Mouse (Mus musculus): Measurements from ENCODE around the gene Hnrnpul1. TPM values are rescaled to one million over a fixed set of nuclear protein-coding genes. Genes with fewer than 3 reads are reported as not detected.

The Hnrnpul1 gene
- 110 and 144 TPM in 2 replicates for total RNA-seq (2014; rRNA removed)
- polyA plus RNA-seq (2015; fragmentation: Nextera tagmentation; extraction: Ambion mirVana), result 47.3 and 47.9 TPM in 2 replicates

DNA sequence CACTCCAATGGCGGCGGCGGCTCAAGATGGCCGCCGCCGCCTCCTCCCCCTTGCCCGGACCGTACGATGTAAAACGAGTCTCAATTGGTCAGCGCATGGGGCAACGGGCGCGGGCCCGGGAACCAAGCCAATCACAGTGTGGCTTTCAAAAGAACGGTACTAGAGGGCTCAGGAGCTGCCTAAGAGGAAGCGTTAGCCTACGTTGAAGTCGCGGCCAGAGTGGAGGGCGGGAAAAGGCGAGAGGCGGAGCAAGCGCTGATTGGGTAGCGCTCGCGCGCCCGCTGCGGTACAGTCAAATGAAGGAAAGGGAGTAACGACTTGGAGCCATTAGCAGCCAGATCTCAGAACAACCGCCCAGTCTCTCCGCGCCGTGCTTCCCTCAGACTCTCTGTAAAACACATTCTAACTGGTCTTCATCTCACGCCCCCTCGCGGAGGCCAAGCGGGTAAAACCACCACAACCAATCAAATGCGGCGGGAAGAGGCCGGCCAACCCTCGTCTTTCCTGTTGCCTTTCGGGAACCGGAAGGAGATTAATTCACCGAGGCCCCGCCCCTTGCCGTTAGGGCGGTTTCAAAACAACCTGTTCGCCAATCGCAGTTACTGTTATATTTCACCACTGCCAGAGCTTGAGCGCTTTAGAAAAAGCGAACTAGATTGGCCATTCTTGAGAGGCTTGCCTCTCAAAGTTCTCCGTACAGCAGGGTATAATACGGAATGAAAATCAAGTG lies at the start of gene Hnrnpul1:
TSS of gene Hnrnpul1 (minus strand) at position 20 of the 730 bp plus-strand sequence.
- 1% methylated on average over 54 of the region's 55 CpGs for WGBS
- DNase-seq, result peak; percentile 100
- peak within 1 kb of the TSS; percentile 99 for H3K9ac ChIP-seq
- TF ChIP-seq CTCF (IDR thresholded peaks at IDR 0.05; ENCODE audit: low read depth), result peak; percentile 67
- no peaks in the 10 kb centered on the region for H3K9me3 ChIP-seq (ENCODE audit: low read length)
- H3K4me2 ChIP-seq (ENCODE audit: low read depth), result peak within 1 kb of the TSS; percentile 90
- peak; percentile 94 for ATAC-seq
- H3K4me1 ChIP-seq (ENCODE audit: insufficient read depth), result peaks cover 15% of the 10 kb centered on the region
- H3K27me3 ChIP-seq (ENCODE audit: insufficient read depth, low read length), result no peaks in the 10 kb centered on the region
- H3K4me3 ChIP-seq (ENCODE audit: low read depth, low read length), result peak within 1 kb of the TSS; percentile 99
- peak within 1 kb of the TSS; percentile 99 for H3K27ac ChIP-seq (ENCODE audit: low read depth, low read length)
- peaks cover 18% of the 10 kb centered on the region for H3K36me3 ChIP-seq (ENCODE audit: insufficient read depth)

DNA sequence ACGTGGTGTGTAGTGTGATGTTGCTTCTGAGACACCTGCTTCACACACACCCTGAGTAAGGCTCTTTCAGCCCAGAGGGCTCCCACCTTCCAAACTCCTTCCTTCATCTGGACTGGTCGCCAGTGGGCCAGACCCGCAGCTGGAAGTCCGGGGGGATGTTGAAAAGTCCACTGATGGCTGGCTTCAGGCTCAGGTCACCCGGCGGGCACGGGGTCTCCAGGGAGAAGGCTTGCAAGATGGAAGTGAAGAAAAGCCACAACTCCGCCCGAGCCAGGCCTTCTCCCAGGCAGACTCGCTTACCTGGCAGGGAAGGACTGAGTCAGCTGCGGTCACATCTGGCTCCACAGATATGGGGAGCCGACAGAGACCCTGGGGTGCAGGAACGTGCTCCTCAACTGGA lies 48.9 kb upstream of the Hnrnpul1 start:
- no peak for DNase-seq
- no peaks in the 10 kb centered on the region for H3K27me3 ChIP-seq (ENCODE audit: insufficient read depth, low read length)
- no peak overlapping the region for H3K4me3 ChIP-seq (ENCODE audit: low read depth, low read length)
- WGBS, result 80% methylated on average over 13 of the region's 13 CpGs
- no peak overlapping the region for H3K9ac ChIP-seq
- no peak for ATAC-seq
- no peak for TF ChIP-seq CTCF (IDR thresholded peaks at IDR 0.05; ENCODE audit: low read depth)
- H3K9me3 ChIP-seq (ENCODE audit: low read length), result no peaks in the 10 kb centered on the region
- peaks cover 3% of the 10 kb centered on the region; the same call in 1 of the 2 replicates for H3K4me1 ChIP-seq (ENCODE audit: insufficient read depth)
- no peak overlapping the region for H3K4me2 ChIP-seq (ENCODE audit: low read depth)
- no peak overlapping the region for H3K27ac ChIP-seq (ENCODE audit: low read depth, low read length)
- H3K36me3 ChIP-seq (ENCODE audit: insufficient read depth), result no peaks in the 10 kb centered on the region

DNA sequence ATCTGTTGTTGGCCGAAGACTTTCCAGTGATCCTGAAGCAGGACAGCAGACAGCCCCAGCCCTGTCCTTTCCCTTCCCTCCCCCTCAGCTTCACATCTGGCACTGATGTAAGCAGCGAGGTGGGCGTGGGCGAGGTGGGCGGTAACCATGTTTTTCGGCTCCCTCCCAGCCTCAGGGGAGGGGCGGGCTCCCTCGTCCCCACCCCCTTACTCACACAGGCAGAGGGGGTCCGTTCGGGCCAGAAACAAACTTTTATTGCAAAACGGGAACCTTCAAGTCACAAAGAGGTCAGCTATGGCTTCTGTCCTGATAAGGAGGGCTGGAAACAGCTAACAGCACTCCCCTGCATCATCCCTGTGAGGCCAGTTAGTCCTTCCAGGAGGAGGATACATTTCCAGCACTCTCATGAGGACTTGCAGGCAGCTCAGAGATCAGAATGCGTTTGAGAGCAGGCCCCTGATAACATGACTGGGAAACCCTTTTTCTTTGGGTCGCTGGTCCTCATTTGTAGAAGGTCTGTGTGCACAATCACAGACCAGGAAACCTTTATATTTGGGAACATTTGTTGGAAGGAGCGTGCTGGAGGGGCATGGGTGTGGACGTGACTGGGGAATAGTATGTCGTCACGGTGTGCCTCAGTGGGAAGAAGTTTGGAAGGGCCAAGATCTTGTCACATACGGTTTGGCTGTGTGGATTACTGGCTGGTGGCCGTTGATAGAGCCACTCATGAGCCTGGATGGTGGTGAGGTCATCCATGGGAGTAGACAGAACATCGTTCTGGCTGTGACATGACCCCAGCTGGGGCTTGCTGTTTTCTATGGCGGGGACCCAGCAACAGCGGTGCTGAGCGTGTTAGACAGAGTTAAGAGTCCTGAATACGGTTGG lies 47.9 kb upstream of the Hnrnpul1 start:
- ATAC-seq, result no peak
- TF ChIP-seq CTCF (IDR thresholded peaks at IDR 0.05; ENCODE audit: low read depth), result no peak
- 36% methylated on average over 24 of the region's 24 CpGs for WGBS
- Histone ChIP-seq H3K4me2 (ENCODE audit: low read depth) (no peak overlapping the region), H3K27me3 (ENCODE audit: insufficient read depth, low read length) (no peaks in the 10 kb centered on the region), H3K9ac (no peak overlapping the region), H3K36me3 (ENCODE audit: insufficient read depth) (no peaks in the 10 kb centered on the region), H3K4me3 (ENCODE audit: low read depth, low read length) (no peak overlapping the region), H3K4me1 (ENCODE audit: insufficient read depth) (peaks cover 3% of the 10 kb centered on the region; the same call in 1 of the 2 replicates), H3K9me3 (ENCODE audit: low read length) (no peaks in the 10 kb centered on the region), H3K27ac (ENCODE audit: low read depth, low read length) (no peak overlapping the region)
- DNase-seq, result no peak

DNA sequence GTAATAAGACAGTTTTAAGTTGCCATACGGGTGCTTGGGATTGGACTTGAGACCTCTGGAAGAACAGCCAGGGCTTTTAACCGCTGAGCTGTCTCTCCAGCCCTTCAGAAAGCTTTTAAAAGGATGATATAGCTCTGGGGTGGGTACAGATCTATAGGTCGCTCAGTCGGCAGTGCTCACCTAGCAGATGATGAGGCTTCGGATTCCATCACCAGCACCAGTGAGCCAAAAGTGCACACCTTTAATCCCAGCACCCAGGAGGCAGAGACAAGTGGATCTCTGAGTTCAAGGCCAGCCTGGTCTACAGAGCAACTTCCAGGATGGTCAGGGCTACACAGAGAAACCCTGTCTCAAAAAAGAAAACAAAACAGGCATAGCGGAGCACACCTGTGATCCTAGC lies 46.5 kb upstream of the Hnrnpul1 start:
- WGBS, result 91% methylated on average over 6 of the region's 6 CpGs
- H3K27me3 ChIP-seq (ENCODE audit: insufficient read depth, low read length), result no peaks in the 10 kb centered on the region
- no peak overlapping the region for H3K4me2 ChIP-seq (ENCODE audit: low read depth)
- H3K36me3 ChIP-seq (ENCODE audit: insufficient read depth), result no peaks in the 10 kb centered on the region
- no peak for DNase-seq
- H3K9ac ChIP-seq, result no peak overlapping the region
- no peak overlapping the region for H3K4me3 ChIP-seq (ENCODE audit: low read depth, low read length)
- peaks cover 3% of the 10 kb centered on the region; the same call in 1 of the 2 replicates for H3K4me1 ChIP-seq (ENCODE audit: insufficient read depth)
- ATAC-seq, result no peak
- no peak for TF ChIP-seq CTCF (IDR thresholded peaks at IDR 0.05; ENCODE audit: low read depth)
- H3K27ac ChIP-seq (ENCODE audit: low read depth, low read length), result no peak overlapping the region
- no peaks in the 10 kb centered on the region for H3K9me3 ChIP-seq (ENCODE audit: low read length)

DNA sequence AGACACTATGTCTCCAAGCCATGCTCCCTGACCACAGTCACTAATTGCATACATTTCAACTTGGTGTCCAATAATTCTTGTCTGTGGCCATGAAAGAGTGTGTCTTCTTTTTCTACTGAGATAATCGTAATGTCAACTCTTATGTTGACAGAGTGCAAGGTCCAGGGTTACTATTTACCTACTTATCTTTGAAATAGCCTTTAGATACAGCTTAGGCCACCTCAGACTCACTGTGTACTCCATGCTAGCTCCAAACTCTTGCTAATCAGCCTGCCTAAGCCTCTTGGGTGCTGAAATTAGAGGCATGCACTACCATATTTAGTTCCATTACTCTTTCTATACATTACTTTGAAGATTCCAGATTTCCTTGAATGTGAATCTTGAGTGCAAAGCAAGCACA lies 44.8 kb upstream of the Hnrnpul1 start:
- TF ChIP-seq CTCF (IDR thresholded peaks at IDR 0.05; ENCODE audit: low read depth), result no peak

DNA sequence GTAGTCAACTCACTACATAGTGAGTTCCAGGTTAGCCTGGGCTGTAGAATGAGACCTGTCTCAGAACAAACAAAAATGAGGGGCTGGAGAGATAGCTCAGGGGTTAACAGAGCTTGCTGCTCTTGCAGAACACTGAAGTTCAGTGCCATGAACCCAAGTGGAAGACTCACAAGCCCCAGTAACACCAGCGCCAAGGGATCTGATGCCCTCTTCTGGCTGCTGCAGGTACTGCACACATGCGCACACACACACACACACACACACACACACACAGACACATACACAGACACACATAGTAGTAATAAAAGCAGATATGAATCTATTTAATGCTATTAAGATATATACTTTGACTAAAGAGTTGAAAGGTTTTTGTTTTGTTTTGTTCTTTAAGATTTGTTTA lies 44.0 kb upstream of the Hnrnpul1 start:
- Histone ChIP-seq H3K9ac (no peak overlapping the region), H3K4me2 (ENCODE audit: low read depth) (no peak overlapping the region), H3K4me3 (ENCODE audit: low read depth, low read length) (no peak overlapping the region), H3K27ac (ENCODE audit: low read depth, low read length) (no peak overlapping the region), H3K9me3 (ENCODE audit: low read length) (no peaks in the 10 kb centered on the region), H3K4me1 (ENCODE audit: insufficient read depth) (no peaks in the 10 kb centered on the region), H3K36me3 (ENCODE audit: insufficient read depth) (no peaks in the 10 kb centered on the region), H3K27me3 (ENCODE audit: insufficient read depth, low read length) (no peaks in the 10 kb centered on the region)
- DNase-seq (no peak), ATAC-seq (no peak)
- no peak for TF ChIP-seq CTCF (IDR thresholded peaks at IDR 0.05; ENCODE audit: low read depth)
- 80% methylated on average over 2 of the region's 2 CpGs for WGBS

More for the DNA sequence above, 44.8 kb upstream of the Hnrnpul1 start:
- 86% methylated on average over 1 of the region's 1 CpGs for WGBS
- DNase-seq (no peak), ATAC-seq (no peak)
- Histone ChIP-seq H3K36me3 (ENCODE audit: insufficient read depth) (no peaks in the 10 kb centered on the region), H3K4me2 (ENCODE audit: low read depth) (no peak overlapping the region), H3K4me1 (ENCODE audit: insufficient read depth) (no peaks in the 10 kb centered on the region), H3K27ac (ENCODE audit: low read depth, low read length) (no peak overlapping the region), H3K9me3 (ENCODE audit: low read length) (no peaks in the 10 kb centered on the region), H3K27me3 (ENCODE audit: insufficient read depth, low read length) (no peaks in the 10 kb centered on the region), H3K9ac (no peak overlapping the region), H3K4me3 (ENCODE audit: low read depth, low read length) (no peak overlapping the region)

DNA sequence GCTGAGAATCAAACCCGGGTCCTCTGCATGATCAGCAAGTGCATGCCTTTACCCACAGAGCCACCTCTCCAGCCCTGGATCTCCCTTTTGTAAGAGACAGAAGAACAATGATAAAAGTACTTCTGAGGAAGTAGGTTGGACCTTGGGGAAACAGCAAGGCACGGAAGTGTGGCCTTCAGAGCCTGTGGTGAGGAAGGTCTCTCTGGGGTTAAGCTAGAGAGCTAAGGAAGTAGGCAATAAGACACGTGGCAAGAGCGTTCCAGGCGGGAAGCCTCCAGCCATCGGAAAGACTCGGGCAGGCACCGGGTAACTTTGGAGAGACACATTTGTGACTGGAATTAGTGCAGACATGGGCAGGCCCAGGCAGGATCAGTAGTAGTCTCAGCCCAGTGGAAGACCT lies 40.2 kb upstream of the Hnrnpul1 start:
- no peaks in the 10 kb centered on the region for H3K9me3 ChIP-seq (ENCODE audit: low read length)

More for the DNA sequence above, 40.2 kb upstream of the Hnrnpul1 start:
- H3K4me1 ChIP-seq (ENCODE audit: insufficient read depth), result no peaks in the 10 kb centered on the region
- no peak overlapping the region for H3K27ac ChIP-seq (ENCODE audit: low read depth, low read length)
- WGBS, result 88% methylated on average over 8 of the region's 8 CpGs
- H3K4me3 ChIP-seq (ENCODE audit: low read depth, low read length), result no peak overlapping the region
- no peak overlapping the region for H3K9ac ChIP-seq
- no peaks in the 10 kb centered on the region for H3K27me3 ChIP-seq (ENCODE audit: insufficient read depth, low read length)
- DNase-seq (no peak), ATAC-seq (no peak)
- H3K36me3 ChIP-seq (ENCODE audit: insufficient read depth), result no peaks in the 10 kb centered on the region
- H3K4me2 ChIP-seq (ENCODE audit: low read depth), result no peak overlapping the region
- no peak for TF ChIP-seq CTCF (IDR thresholded peaks at IDR 0.05; ENCODE audit: low read depth)

Data from forebrain, postnatal 0 days (tissue).